Mouse (Mus musculus) spleen, adult 18-20 months (tissue): ENCODE data around the gene Ppp1r9b.
"Not testable (repeated sequence)": the region's sequence is repeated elsewhere in the genome, so short reads cannot be mapped to it uniquely, and the experiment has no call there.

Source experiments
- DNase-seq, 2 experiments: peaks; one replicate each; pipeline ENCODE4 v3.0.0; 2022; ENCODE audit warnings: mixed read lengths in 2 of 2

The Ppp1r9b gene

GRCm38 (mm10) chr11:95000128-95000527 lies 9.3 kb downstream of the Ppp1r9b start:
- DNase-seq = no peak

- peak in 1 of 2 experiments; percentile 55 for DNase-seq
Measured at GRCm38 (mm10) chr11:95000548-95000947, 9.7 kb downstream of the Ppp1r9b start.

- DNase-seq = peak; percentile 39 to 64
Measured at GRCm38 (mm10) chr11:95001058-95001457, 10.2 kb downstream of the Ppp1r9b start.

GRCm38 (mm10) chr11:95001584-95002347 lies 10.9 kb downstream of the Ppp1r9b start:
- DNase-seq = no peak

- no peak for DNase-seq
Measured at GRCm38 (mm10) chr11:95002705-95003104, 11.9 kb downstream of the Ppp1r9b start.

GRCm38 (mm10) chr11:95004136-95004936 lies 13.5 kb downstream of the Ppp1r9b start:
- DNase-seq = no peak

GRCm38 (mm10) chr11:95004937-95005198 lies 14.0 kb downstream of the Ppp1r9b start:
- no peak for DNase-seq

- peak in 1 of 2 experiments; percentile 16 for DNase-seq
Measured at GRCm38 (mm10) chr11:95006038-95006437, 15.2 kb downstream of the Ppp1r9b start.

GRCm38 (mm10) chr11:95006525-95007219 lies 15.8 kb downstream of the Ppp1r9b start:
- peak; percentile 80 to 85 for DNase-seq

GRCm38 (mm10) chr11:95007418-95007817 lies 16.6 kb downstream of the Ppp1r9b start:
- DNase-seq = no peak

- no peak for DNase-seq
Measured at GRCm38 (mm10) chr11:95008661-95009628, 18.1 kb downstream of the Ppp1r9b start.

GRCm38 (mm10) chr11:95009629-95010014 lies 18.8 kb downstream of the Ppp1r9b start, which contains the start of gene Samd14:
Samd14 (plus strand) TSS chr11:95009879.
- DNase-seq = peak in 1 of 2 experiments; percentile 39

- DNase-seq = peak in 1 of 2 experiments; percentile 12
Measured at GRCm38 (mm10) chr11:95010141-95010739, 19.4 kb downstream of the Ppp1r9b start.

- not testable (repeated sequence) for DNase-seq
Measured at GRCm38 (mm10) chr11:95010841-95011403, 20.1 kb downstream of the Ppp1r9b start.

GRCm38 (mm10) chr11:95011416-95011815 lies 20.6 kb downstream of the Ppp1r9b start:
- DNase-seq = no peak

GRCm38 (mm10) chr11:95012075-95012474 lies 21.2 kb downstream of the Ppp1r9b start:
- no peak for DNase-seq

- no peak for DNase-seq
Measured at GRCm38 (mm10) chr11:95012487-95012886, 21.7 kb downstream of the Ppp1r9b start.

GRCm38 (mm10) chr11:95015484-95015883 lies 24.6 kb downstream of the Ppp1r9b start:
- DNase-seq = no peak

GRCm38 (mm10) chr11:95022237-95022992 lies 31.6 kb downstream of the Ppp1r9b start:
- peak in 1 of 2 experiments; percentile 9 for DNase-seq

- DNase-seq = no peak
Measured at GRCm38 (mm10) chr11:95023481-95023880, 32.6 kb downstream of the Ppp1r9b start.
